Mouse (Mus musculus) midbrain, postnatal 0 days (tissue): ENCODE measurements around the gene Nptxr. TPM values are rescaled to one million over a fixed set of nuclear protein-coding genes. Genes with fewer than 3 reads are reported as not detected.

Source experiments
- ATAC-seq: fragments of 200-750 bp; cut with Nextera tagmentation; 2 replicates; pipeline ENCODE4 v1.8.0; 2017; ENCODE audit warnings: moderate number of reproducible peaks, mild to moderate bottlenecking, moderate TSS enrichment, moderate library complexity; ENCODE audit not compliant: low FRiP score
- DNase-seq: peaks from one replicate; pipeline ENCODE4 v3.0.0-alpha.2; 2015; ENCODE audit warnings: low spot score
- H3K27ac ChIP-seq: fragments of 300-500 bp; sonication (generic); 2 replicates; pipeline ENCODE4 v1.5.1; 2014; ENCODE audit warnings: low read depth, mild to moderate bottlenecking, low read length, mixed read lengths
- H3K27me3 ChIP-seq: fragments of 300-500 bp; sonication (generic); 2 replicates; pipeline ENCODE4 v1.6.1; 2014; ENCODE audit warnings: low read length, control low read depth, mixed read lengths; ENCODE audit not compliant: insufficient read depth
- H3K36me3 ChIP-seq: fragments of 300-500 bp; sonication (generic); 2 replicates; pipeline ENCODE4 v1.6.1; 2014; ENCODE audit warnings: low read length, control low read depth, mixed read lengths; ENCODE audit not compliant: insufficient read depth
- H3K4me1 ChIP-seq: fragments of 300-500 bp; sonication (generic); 2 replicates; pipeline ENCODE4 v1.6.1; 2014; ENCODE audit warnings: mild to moderate bottlenecking, control low read depth, antibody characterized with exemption, low read length, mixed read lengths; ENCODE audit not compliant: insufficient read depth
- H3K4me2 ChIP-seq: fragments of 300-500 bp; sonication (generic); 2 replicates; pipeline ENCODE4 v1.6.1; 2014; ENCODE audit warnings: low read depth, mild to moderate bottlenecking, low read length, mixed read lengths; ENCODE audit not compliant: poor library complexity, severe bottlenecking
- H3K4me3 ChIP-seq: fragments of 300-500 bp; sonication (generic); 2 replicates; pipeline ENCODE4 v1.5.1; 2014; ENCODE audit warnings: low read depth, mild to moderate bottlenecking, low read length, moderate library complexity
- H3K9ac ChIP-seq: fragments of 300-500 bp; sonication (generic); replicated peaks from 2 replicates; pipeline ENCODE4 v1.6.1; 2014; ENCODE audit warnings: mild to moderate bottlenecking, low read length, moderate library complexity, mixed read lengths; ENCODE audit not compliant: poor library complexity, severe bottlenecking
- H3K9me3 ChIP-seq: fragments of 300-500 bp; sonication (generic); 2 replicates; pipeline ENCODE4 v1.6.1; 2016; ENCODE audit warnings: low read length, control low read depth
- CTCF ChIP-seq: IDR thresholded peaks from 2 replicates; pipeline ENCODE4 v1.5.1; 2016; ENCODE audit warnings: antibody characterized with exemption, mild to moderate bottlenecking
- WGBS: fragments of 180-500 bp; shearing (Covaris S2); extraction: QIAGEN DNeasy Blood & Tissue Kit; methylation state at CpG from one replicate; pipeline ENCODE4 v1.1.7; 2014; 5-methylcytosine and 5-hydroxymethylcytosine counted together
- polyA plus RNA-seq: library from polyadenylated mRNA; unstranded; fragments of >200 nt; fragmentation: Nextera tagmentation; extraction: Ambion mirVana; gene quantifications from 2 replicates; pipeline ENCODE4 v1.2.1, GENCODE M21; 2015
- total RNA-seq: library from RNA; depleted of rRNA; stranded (reverse); fragments of >200 nt; gene quantifications from 2 replicates; pipeline ENCODE4 v1.2.3, GENCODE M21; 2014; rRNA removed

Gene Nptxr
- total RNA-seq: 254 and 288 TPM in 2 replicates
- 84.2 and 97.8 TPM in 2 replicates for polyA plus RNA-seq

DNA sequence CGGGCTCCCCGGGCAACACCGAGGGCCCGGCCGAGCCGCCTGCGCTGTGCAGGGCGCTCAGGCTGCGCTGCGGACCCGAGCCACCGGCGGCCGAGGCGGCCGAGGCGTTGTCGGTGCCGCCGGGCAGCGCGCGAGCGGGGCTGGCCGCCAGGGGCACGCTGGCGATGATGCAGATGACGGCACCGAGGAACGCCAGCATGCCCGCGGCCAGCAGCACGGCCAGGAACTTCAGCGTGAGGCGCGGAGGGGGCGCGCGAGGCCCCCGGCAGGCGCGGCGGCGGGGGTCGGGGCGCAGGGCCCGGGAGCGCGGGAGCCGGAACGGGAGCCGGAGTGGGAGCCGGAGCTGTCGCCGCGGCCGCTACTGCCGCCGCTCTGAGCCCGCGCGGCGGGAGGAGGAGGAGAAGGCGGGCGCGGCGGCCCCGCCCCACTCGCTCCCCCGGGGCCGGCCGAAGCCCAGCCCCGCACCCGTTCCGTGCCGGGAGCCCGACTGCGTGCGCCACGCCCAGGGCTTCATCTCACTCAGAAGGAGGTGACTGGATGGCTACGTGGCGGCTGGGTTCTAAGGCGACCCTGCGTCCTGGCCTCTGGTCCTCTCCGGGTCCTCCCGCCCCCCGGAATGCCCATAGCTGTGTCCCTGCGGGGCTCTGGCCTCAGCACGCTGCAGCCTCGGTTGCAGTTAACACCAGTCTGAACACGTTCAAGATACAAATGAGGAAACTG, at the start of gene Nptxr:
TSS of gene Nptxr (minus strand) at position 415 of the 720 bp plus-strand sequence.
- Histone ChIP-seq H3K9me3 (no peaks in the 10 kb centered on the region), H3K4me1 (peaks cover 4% of the 10 kb centered on the region; the same call in 1 of the 2 replicates), H3K36me3 (0 out of 2 replicates have a peak, but pooled peaks cover 2% of the 10 kb centered on the region), H3K27me3 (peaks cover 8% of the 10 kb centered on the region), H3K4me2 (peak within 1 kb of the TSS; percentile 65), H3K9ac (peak within 1 kb of the TSS; percentile 91), H3K4me3 (peak within 1 kb of the TSS; percentile 74), H3K27ac (peak within 1 kb of the TSS; percentile 74)
- WGBS: under 1% methylated on average over 79 of the region's 91 CpGs
- TF ChIP-seq CTCF: 0 out of 2 replicates have a peak, but pooled peaks have one; percentile 1
- peak; percentile 72 for DNase-seq
- ATAC-seq: peak; percentile 74

DNA sequence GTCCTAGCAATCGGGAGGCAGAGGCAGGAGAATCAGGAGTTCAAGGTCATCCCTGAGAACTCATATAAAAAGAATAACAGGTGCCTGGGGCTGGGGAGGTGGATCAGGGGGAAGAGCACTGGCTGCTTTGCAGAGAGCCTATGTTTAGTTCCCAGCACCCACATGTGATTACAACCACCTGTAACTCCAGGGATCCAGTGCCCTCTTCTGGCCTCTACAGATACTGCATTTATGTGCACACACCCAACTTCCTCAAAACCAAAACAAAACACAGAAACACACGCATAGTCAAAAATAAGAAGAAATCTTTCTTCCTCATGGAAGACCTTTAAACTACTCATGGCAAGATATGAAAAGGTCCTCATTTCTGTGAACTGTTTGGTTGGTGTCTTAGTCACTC, 45.6 kb upstream of the Nptxr start:
- Histone ChIP-seq H3K4me2 (no peak overlapping the region), H3K4me1 (no peaks in the 10 kb centered on the region), H3K27me3 (no peaks in the 10 kb centered on the region), H3K4me3 (no peak overlapping the region), H3K36me3 (no peaks in the 10 kb centered on the region), H3K27ac (no peak overlapping the region), H3K9me3 (no peaks in the 10 kb centered on the region), H3K9ac (no peak overlapping the region)
- 95% methylated on average over 2 of the region's 2 CpGs for WGBS
- ATAC-seq (no peak), DNase-seq (no peak)
- no peak for TF ChIP-seq CTCF

DNA sequence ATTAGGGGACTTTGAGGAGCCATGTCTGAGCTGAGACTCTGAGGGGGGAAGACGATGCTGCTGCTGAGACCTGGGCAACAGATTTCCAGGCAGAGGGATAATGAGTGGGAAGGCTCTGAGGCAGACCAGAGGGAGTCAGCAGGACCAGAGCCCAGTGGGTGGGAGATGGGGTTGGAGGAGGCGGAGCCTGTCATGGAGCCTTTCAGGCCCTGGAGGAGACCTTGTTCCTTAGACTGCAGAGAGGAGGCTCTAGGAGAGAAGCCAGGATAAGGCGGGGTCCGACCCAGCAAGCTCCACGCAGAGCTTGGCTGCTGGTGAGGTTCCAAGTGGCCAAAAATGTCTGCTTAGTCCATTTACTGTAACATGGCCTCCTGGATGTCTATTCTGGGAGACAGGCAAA, 42.5 kb upstream of the Nptxr start:
- Histone ChIP-seq H3K36me3 (no peaks in the 10 kb centered on the region), H3K4me1 (no peaks in the 10 kb centered on the region), H3K9me3 (no peaks in the 10 kb centered on the region), H3K4me2 (no peak overlapping the region), H3K27ac (no peak overlapping the region), H3K4me3 (no peak overlapping the region), H3K27me3 (no peaks in the 10 kb centered on the region), H3K9ac (no peak overlapping the region)
- ATAC-seq: no peak
- 23% methylated on average over 5 of the region's 5 CpGs for WGBS
- DNase-seq: peak; percentile 45
- no peak for TF ChIP-seq CTCF

DNA sequence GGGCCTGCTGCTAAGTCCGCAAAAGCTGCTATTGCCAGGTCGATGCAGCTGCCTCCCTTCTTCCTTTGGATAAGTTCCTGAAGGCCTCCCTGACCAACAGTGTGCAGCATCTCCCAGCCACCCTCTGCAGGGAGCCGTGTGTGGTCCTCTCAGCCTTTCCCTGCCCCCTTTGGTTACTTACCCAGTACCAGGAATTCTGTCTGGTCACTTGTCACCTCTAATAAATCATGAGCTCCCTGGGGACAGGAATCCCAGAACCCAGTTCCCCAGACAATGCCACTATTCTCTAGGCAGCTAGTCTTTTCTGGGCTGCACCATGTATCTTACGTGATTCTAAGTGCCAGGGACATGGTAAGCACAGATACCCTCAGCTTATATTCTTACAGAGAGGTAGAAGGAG, 41.4 kb upstream of the Nptxr start:
- ATAC-seq (no peak), DNase-seq (no peak)
- Histone ChIP-seq H3K4me1 (no peaks in the 10 kb centered on the region), H3K4me3 (no peak overlapping the region), H3K9ac (no peak overlapping the region), H3K9me3 (no peaks in the 10 kb centered on the region), H3K36me3 (no peaks in the 10 kb centered on the region), H3K27ac (no peak overlapping the region), H3K4me2 (no peak overlapping the region), H3K27me3 (no peaks in the 10 kb centered on the region)
- TF ChIP-seq CTCF: no peak
- 71% methylated on average over 4 of the region's 4 CpGs for WGBS

DNA sequence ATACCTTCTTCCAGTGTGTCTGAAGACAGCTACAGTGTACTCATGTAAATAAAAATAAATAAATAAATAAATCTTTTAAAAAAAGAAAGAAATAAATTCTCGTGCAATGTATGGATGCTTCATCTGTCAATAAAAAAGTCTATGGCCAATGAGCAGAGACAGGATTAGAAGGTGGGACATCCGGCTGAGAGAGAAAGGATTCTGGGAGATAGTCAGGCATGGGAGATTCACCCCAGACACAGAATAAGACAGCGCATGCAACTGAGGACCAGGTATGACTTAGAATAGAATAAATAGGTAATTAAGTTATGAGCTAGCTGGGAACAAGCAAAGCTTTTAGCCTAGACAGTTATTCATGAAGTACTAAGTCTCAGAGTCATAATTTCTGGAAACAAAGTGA, 38.4 kb upstream of the Nptxr start:
- Histone ChIP-seq H3K27me3 (no peaks in the 10 kb centered on the region), H3K4me2 (no peak overlapping the region), H3K36me3 (no peaks in the 10 kb centered on the region), H3K27ac (no peak overlapping the region), H3K4me3 (no peak overlapping the region), H3K9ac (no peak overlapping the region), H3K9me3 (no peaks in the 10 kb centered on the region), H3K4me1 (no peaks in the 10 kb centered on the region)
- ATAC-seq (no peak), DNase-seq (no peak)
- no peak for TF ChIP-seq CTCF
- 80% methylated on average over 3 of the region's 3 CpGs for WGBS

DNA sequence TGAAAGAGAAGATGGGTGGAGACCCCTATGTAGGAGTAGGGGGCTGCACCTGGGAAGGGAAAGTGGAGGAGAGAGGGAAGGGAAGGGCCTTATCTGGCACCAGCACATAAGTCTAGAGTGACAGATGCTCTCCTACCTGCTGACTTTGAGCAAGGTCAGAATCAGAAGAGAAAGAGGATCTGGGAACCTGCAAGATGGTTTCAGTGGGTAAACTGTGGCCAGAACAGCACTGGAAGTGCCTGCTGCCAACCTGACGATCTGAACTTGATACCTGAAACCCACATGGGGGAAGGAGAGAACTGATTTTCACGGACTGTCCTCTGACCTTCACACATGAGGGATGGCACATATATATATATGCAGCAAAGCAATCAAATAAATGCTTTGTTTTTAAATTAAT, 35.7 kb upstream of the Nptxr start:
- H3K9ac ChIP-seq: no peak overlapping the region
- no peaks in the 10 kb centered on the region for H3K27me3 ChIP-seq
- peaks cover 5% of the 10 kb centered on the region for H3K4me1 ChIP-seq
- ATAC-seq: no peak
- no peak overlapping the region for H3K27ac ChIP-seq
- 84% methylated on average over 2 of the region's 2 CpGs for WGBS
- no peak for DNase-seq
- H3K4me3 ChIP-seq: no peak overlapping the region
- no peak overlapping the region for H3K4me2 ChIP-seq
- no peak for TF ChIP-seq CTCF
- H3K36me3 ChIP-seq: no peaks in the 10 kb centered on the region
- no peaks in the 10 kb centered on the region for H3K9me3 ChIP-seq
